Mouse (Mus musculus): ENCODE results near the gene Bad.
"Not testable (repeated sequence)": the region's sequence is repeated elsewhere in the genome, so short reads cannot be mapped to it uniquely, and the experiment has no call there.

Gene Bad

DNA sequence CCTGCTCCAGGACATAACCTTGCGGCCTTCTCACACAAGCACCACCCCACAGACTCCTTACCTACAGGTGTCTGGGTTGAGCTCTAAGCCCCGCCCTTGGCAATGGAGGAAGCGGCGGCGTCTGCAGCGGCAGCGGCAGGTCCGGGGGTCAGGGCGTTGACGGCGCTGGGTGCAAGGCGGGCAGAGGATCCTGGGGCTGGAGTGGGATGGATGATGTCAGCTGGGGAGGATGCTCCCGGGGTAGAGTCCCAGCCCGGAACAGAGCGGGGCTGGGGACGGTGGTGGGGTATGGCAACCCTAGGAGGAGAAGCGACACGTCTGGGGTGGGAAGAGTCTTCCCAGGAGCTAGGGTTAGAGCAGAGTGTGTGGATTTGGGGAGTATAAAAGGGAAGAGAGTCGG is 43.6 kb downstream of the Bad start:
- no peak for DNase-seq (ENCODE audit: low spot score in 2 of 2)

DNA sequence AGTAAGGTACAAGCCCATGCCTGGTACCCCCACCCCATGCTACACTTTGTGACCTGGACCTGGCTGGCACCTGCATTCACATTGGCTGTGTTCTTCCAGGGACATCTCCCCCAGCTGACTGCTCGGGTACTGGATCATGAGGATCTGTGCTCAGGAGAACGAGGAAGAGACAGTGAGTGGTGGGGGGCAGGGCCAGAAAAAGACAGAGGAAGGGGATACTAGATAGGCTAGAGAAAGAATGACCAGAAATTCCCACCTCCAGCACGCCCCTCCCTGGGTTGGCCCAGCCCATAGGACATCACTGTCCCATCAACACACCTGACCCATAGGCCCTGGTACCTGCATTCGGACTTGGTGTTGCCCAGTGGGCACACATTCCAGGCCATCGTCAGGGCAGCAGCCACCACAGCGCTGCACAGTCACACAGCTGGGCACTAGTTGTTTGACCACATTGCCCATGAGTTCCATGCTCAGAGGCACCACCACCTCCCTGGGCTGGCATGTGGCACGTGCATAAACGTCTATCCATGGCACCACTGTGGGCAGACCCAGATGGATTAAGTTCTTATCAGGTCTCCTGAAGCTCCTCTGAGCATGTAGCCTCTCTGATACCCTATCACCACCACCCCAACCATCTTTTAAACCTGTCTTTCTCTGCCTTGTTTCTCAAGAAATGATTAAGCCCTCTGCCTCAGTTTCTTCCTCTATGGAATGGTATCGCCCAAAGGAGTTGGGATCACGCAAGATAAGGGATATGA is 44.5 kb downstream of the Bad start:
- no peak for DNase-seq (ENCODE audit: low spot score in 2 of 2)

DNA sequence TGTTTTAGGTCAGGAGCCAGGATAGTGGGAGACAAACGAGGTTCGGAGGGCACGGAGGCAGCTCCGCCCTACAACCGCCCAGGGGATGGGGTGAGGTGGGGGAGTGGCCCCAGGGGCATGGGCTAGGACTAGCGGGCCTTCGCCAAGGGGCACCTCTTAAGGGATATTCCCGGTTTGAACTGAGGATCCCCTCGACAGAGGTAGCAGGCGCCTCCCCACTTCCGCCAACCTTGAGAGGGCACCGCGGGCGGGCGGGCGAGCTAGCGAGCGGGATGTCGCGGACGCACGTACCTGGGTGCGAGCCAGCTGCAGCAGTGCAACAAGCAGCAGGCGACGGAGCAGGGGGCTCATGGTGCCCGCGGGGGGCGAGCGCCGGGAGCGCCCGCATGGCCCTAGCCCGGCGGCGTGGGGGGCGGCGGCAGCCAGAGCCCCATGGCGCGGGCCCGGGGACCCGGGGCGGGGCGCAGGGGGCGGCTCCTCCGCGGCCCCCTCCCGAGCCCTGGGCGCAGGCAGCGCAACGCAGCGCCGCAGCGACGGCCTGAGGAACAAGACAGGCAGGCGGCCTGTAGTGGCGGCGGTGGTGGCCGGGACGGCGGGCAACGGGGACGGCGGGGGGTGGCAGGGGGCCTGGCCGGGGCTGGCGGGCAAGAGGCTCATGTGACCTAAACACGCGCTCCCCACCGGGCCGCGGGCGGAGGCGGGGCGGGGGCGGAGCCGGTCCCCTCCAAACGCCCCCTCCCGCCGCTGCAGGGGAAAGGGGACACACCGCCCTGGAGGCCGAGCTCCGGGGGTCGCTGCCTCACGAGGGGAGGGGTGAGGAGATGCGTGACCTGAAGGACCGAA is 45.6 kb downstream of the Bad start, which contains the start of gene Vegfb:
TSS of gene Vegfb (minus strand) at position 591 of the 843 bp plus-strand sequence.
- DNase-seq (ENCODE audit: low spot score in 2 of 2) = peak; percentile 61 to 62

DNA sequence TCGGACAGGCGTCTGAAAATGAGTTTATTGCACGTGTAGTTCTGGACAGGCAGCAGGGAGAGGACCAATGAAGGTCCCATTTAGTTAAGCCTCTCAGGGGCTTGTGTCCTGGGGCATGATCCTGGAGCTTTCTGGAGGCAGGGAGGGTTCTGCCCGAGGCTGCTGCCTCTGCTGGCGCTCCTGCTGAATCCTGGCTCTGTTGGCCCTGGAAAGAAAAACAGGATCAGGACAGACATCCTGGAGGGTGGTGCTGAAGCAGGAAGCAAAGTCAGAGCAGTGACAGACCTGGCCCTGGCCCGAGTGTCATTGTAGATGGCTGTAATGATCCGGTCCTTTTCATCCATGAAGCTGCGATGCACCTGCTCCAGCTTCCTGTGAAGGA is 46.2 kb downstream of the Bad start:
- DNase-seq (ENCODE audit: low spot score in 2 of 2) = no peak

DNA sequence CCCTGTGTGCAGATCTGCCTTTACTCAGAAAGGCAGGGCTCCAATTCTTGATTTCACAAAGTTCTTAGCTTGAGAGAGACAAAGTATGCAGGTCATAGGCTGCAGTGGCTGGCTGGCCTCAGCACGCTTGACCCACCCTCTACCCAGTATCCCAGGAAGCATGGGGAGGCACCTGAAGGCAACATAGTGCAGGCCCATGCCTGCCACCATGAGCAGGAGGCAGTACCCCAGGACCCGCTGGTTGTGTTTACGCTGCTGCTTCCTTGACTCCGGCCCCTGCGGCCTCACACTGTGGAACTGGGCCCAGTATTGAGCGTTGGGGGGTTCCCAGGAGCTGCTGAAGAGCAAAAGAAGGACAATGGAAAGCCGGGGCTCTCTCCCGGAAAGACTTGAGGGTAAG is 47.6 kb downstream of the Bad start:
- DNase-seq (ENCODE audit: low spot score in 2 of 2) = no peak

DNA sequence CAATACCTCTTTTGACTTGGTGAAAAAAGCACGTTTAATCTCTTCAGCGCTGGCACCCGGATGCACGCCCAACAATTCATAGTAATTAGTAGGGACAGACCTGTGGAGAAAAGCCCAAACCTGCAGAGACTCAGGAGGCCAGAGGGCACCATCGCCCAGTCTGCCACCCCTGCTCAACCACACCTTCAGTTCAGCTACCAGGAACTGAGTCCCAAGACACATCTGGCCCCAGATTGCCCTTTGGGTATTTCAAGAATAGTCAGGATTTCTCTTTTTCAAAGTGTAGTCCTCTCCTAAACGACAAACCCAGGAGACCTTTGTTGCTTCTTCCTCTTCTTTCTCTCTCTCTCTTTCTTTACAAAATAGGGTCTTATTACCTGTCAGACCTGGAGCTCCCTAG is 49.1 kb downstream of the Bad start:
- DNase-seq (ENCODE audit: low spot score in 2 of 2) = no peak

DNA sequence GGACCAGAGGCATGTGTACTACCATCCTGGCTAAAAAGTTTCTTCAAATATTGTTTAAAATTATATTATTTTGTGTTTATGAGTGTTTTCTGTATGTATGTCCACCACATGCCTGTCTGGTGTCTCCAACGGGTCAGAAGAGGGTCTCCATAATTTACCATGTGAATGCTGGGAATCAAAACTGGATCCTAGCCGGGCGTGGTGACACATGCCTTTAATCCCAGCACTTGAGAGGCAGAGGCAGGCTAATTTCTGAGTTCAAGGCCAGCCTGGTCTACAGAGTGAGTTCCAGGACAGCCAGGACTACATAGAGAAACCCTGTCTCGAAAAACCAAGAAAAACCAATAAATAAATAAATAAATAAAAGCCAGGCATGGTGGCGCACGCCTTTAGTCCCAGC is 49.5 kb downstream of the Bad start:
- DNase-seq (ENCODE audit: low spot score in 2 of 2) = not testable (repeated sequence)

DNA sequence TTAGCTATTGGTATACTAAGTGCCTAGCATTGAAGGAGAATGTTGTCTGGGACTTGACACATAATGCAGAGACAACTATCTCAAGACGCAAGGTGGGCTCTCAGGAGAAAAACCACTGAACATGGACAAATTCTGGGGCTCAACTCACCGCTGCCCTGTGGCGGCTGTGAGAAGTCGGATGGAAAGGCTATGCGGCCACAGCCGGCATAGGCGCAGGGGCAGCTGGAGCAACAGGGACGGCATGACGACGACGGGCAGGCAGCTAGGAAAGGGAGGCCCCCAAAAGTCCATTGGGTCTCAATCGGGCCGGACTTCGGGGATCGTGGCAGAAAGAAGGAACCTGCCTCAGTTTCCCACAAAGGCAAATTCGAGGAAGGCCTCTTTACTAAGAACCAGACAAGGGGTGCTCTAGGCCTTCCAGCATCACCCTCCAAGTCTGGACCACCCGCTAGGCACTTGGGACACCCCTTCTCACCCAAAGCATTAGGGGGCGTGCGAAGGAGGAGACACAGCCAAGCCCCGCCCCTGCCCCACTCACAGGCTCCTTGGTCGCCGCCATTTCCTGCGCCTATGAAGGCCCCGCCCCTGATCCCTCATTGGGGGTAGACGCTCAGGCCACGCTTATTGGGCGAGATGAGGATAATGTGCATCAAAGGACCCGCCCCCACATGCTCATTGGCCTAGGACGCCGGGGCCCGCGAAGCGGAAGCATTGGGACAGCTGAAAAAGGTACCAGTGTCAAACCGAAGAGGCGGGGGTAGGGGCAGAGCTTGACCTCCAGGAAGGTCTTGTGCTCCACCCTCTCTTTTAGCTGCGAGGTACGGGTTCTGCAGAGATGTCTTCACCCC is 50.6 kb downstream of the Bad start, which contains the start of gene Dnajc4:
TSS of gene Dnajc4 (minus strand) at position 562 of the 848 bp plus-strand sequence.
- peak; percentile 98 to 99 for DNase-seq (ENCODE audit: low spot score in 2 of 2)

DNA sequence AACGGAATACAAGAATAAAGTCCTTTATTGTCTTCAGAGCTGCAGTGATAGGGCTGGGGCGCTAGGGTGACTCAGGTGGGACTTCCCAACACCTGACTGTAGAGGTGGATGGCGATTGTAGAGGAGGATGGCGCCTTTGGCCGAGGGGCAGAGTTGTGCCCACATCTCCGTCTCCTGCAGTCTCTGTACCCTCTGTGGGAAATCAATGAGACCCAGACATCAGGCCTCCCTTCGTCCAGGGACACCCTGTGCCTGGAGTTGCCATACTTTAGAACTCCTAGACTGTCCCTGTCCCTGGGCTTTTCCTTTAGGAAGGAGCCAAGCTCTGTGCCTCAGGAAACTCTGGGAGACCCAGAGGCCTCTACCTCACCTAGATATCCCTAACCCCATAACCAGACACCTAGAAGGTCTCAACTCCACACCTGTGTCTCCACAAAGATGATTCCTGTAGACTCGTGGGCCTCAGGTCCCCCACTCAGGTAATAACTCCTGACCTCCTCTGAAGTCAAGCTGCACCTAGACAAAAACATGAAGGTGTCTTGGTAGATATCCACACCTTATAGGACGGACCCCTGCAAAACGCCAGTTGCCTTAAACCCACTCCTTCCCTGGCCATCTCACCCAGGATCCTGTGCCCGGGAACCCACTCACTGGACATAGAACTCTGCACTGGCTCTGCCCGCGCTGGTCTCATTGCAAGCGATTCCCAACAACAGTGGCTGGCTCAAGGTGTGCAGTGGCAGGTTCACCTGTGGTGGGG is 51.5 kb downstream of the Bad start:
- no peak for DNase-seq (ENCODE audit: low spot score in 2 of 2)

DNA sequence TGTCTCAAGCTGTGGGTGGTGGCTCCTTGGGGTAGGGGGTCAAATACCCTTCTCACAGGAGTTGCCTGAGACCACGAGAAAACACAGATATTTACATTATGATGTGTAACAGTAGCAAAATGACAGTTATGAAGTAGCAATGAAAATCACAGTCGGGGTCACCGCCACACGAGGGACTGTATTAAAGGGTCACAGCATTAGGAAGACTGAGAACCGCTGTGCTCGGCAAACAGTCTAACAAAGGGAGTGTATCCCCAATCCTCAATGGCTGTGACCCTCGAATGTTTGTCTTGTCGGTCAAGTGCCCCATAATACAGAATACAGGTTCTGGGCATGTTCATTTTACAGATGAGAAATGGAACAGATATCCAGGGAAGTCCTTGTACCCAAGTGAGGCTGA is 52.3 kb downstream of the Bad start:
- DNase-seq (ENCODE audit: low spot score in 2 of 2) = no peak

DNA sequence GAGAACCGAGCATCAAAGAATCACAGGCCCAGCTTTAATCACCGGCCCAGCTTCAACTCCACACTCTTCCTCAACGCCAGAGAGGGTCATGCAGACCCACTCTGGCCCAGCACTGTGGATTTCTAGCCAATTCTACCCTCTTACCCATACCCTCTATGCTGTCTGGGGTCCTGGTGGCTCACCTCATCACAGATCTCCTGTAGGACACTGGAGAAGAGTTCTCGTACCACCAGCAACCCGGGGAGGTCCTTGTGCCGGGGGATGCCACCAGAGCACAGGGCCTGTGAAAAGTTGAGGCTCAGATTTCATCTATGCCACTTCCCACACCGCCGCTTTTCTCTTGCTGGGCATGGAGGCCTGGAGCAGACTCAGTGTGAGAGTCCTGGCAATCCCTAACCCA is 52.8 kb downstream of the Bad start:
- DNase-seq (ENCODE audit: low spot score in 2 of 2) = no peak

DNA sequence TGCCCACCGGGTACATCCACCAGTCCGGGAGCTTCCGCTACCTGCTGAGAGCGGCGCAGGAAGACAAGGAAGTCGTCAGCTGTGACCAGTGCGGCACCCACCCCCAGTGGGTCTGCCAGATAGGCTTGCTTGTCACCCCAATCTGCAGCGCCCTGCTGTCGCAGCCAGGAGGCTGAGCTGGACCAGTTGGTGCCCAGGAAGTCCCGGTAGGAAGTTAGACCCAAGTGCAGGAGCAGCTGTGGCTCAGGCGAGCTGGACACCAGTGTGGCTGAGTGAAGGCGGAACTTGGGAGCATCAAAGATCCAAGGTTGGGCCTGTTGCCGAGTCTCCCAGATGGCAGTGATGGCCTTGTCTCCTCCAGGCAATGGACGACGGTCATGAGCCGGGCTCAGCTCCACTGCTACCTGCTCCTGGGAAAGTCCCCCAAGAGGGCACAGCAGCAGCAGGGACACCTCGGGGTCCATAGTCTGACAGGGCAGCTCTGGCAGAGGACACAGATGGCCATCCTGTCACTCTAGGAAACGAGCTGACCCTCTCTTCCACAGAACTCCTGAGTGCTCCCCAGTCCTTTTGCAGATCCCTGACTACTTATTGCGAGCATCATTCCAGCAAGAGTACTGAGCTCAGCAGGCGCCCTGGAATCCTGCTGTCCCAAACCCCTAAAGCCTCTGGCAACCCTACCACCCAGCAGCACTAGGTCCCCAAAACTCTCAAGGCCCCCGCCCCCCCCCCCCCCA is 53.8 kb downstream of the Bad start:
- no peak for DNase-seq (ENCODE audit: low spot score in 2 of 2)

DNA sequence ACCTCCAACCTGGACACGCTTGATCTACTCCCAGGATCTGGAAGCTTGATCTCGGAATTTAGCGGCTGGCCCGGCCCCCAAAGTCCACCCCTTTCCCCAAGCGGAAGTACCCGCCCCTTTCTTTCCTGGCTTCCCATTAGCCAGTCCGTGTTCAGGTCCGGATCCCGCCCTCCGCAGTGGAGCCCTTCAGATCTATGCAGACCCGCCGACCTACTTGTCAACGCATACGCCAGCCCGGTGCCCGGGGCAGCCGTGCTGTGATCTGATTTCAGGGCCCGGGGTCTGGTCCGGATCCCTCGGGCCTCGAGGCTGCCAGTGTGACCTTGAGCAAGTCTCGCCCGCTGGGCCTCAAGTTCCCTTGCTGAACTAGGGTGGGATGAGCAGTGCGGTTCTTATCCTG is 54.3 kb downstream of the Bad start, which contains the start of the genes Nudt22 and Trpt1:
TSS of gene Nudt22 (minus strand) at position 112 of the 400 bp plus-strand sequence.
TSS of gene Trpt1 (plus strand) at position 126 of the 400 bp plus-strand sequence.
- peak; percentile 74 to 80 for DNase-seq (ENCODE audit: low spot score in 2 of 2)

DNA sequence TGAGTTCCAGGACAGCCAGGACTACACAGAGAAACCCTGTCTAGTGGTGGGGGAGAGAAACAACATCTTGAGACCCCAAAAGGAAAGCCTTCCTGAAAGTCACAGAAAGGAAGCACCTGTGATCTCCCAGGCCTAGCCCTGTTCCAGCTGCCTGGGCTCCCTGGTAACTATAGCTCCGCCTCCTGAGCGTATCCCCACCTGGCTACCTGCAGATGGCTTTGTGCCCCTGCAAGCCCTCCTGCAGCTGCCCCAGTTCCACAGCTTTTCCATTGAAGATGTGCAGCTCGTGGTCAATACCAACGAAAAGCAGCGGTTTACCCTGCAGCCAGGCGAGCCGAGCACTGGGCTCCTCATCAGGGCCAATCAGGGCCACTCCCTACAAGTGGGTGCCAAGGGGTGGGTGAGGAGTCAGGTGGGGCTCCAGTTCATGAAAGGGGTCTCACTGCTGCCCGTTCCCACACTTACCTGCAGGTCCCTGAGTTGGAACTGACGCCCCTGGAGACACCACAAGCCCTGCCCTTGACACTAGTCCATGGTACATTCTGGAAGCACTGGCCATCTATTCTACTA is 56.1 kb downstream of the Bad start:
- no peak for DNase-seq (ENCODE audit: low spot score in 2 of 2)

DNA sequence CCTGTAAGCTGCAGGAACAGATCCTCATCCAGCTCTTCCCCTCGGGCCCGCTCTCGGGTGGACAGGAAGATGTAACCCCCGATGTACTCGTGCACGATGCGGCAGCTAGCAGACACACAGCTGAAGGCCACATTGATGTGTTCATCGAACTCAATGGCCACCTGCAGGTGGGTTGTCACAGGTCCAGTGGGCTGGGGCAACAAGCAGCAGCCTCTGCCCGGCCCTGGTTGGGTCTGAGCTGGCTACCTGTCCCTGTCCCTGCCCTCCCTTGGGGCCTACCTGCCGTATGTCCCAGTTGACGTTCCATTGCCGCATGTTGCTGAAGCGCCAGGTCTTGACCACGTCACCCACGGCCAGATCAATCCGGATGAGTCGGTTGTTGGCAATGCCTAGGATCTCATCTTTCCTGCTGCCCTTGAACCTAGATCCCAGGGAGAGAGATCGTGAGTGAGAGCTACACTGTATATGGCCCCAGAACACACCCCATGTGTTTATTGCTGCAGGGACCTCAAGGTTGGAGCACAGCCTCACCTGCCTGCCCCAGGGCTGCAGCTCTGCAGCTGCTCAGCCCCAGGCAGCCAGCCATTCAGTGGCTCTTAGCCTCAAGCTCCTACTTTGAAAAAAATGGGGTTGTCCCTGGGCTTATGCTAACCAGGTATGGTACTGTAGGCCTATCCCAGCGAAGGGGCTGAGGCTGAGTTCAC is 57.9 kb downstream of the Bad start:
- DNase-seq (ENCODE audit: low spot score in 2 of 2) = no peak
